9 mouse cellular contexts compared by ENCODE assay signal in the genomic region with DNA sequence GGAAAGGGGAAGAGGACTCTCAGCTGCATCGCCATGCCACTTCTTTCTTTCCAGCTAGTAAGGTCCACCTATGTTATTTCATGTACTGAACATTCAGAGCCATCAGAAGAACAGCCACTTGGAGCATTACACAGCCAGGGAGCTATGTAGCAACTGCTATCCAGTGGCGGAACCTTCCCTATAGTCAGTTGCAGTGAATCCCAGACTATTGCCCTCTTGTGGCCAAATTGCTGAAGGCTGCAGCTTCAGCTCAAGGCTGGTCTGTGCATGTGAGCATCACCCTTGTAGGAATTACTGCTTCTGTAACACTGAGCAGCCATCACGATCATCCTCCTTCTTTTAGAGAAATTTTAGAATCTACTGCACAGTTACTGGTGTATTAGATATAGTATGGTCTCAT.
DNase-seq lines count a peak whose midpoint lies in the region; ATAC-seq lines count a peak whose summit lies in the region.
"Had no signal": no experiment of that assay in that cellular context is flagged by ENCODE, and none has a peak within 500 bp of the region (broad histone marks: within the 10 kb centered on the region; RNA-seq: fewer than 3 reads in every experiment).

No protein-coding gene starts in this region.

- H3K27ac ChIP-seq in hindbrain, embryonic 16.5 days (ENCODE audit: low read depth, low read length): no peak overlapping the region
- no peak overlapping the region for H3K27ac ChIP-seq in midbrain, embryonic 11.5 days (ENCODE audit: low read depth, low read length)
- H3K27ac ChIP-seq: limb, embryonic 12.5 days had no signal

- no peak overlapping the region for H3K9ac ChIP-seq in hindbrain, embryonic 16.5 days (ENCODE audit: low read depth, low read length)
- no peak overlapping the region for H3K9ac ChIP-seq in midbrain, embryonic 11.5 days (ENCODE audit: low read length)
- H3K9ac ChIP-seq: limb, embryonic 12.5 days had no signal

- peak; percentile 55; the same call in 1 of the 2 replicates for ATAC-seq in hindbrain, embryonic 16.5 days
- ATAC-seq in midbrain, embryonic 11.5 days (ENCODE audit: low FRiP score): peak; percentile 73; the same call in 1 of the 2 replicates

- 78% methylated on average over 3 of the region's 3 CpGs for WGBS in hindbrain, embryonic 16.5 days
- WGBS in midbrain, embryonic 11.5 days: 83% methylated on average over 3 of the region's 3 CpGs

- no peaks in the 10 kb centered on the region for H3K9me3 ChIP-seq in hindbrain, embryonic 16.5 days (ENCODE audit: control insufficient read depth, low read length)
- H3K9me3 ChIP-seq in midbrain, embryonic 11.5 days (ENCODE audit: control insufficient read depth, low read length): no peaks in the 10 kb centered on the region
- H3K9me3 ChIP-seq: limb, embryonic 12.5 days had no signal

- no peaks in the 10 kb centered on the region; the same call in none of the 2 replicates for H3K4me1 ChIP-seq in hindbrain, embryonic 16.5 days (ENCODE audit: control insufficient read depth, insufficient read depth, low read depth, low read length)
- H3K4me1 ChIP-seq in midbrain, embryonic 11.5 days (ENCODE audit: control insufficient read depth, insufficient read depth, low read length): no peaks in the 10 kb centered on the region
- H3K4me1 ChIP-seq: limb, embryonic 12.5 days had no signal

- DNase-seq in heart, postnatal 10 days: peak; percentile 32 to 46
- no peak for DNase-seq in heart, postnatal 36 days
- peak; percentile 69 for DNase-seq in CD4-positive, CD25-positive, alpha-beta regulatory T cell, adult 2 months (ENCODE audit: low read depth, low spot score)
- peak; percentile 62 for DNase-seq in ZHBTc4 (ENCODE audit: low read depth, low spot score)
- DNase-seq in midbrain, embryonic 11.5 days (ENCODE audit: low spot score, missing footprints): peak; percentile 81
- peak; percentile 66 for DNase-seq in thymus, postnatal 4 days
- no peak for DNase-seq in natural killer cell, adult 2 months (ENCODE audit: low spot score in 2 of 2)

- H3K27me3 ChIP-seq in hindbrain, embryonic 16.5 days (replicated peaks; ENCODE audit: control insufficient read depth, insufficient read depth, low read length): no peaks in the 10 kb centered on the region
- no peaks in the 10 kb centered on the region for H3K27me3 ChIP-seq in midbrain, embryonic 11.5 days (ENCODE audit: control insufficient read depth, insufficient read depth, low read length)
- H3K27me3 ChIP-seq: limb, embryonic 12.5 days had no signal

- H3K4me2 ChIP-seq in hindbrain, embryonic 16.5 days (ENCODE audit: low read length): no peak overlapping the region
- H3K4me2 ChIP-seq in midbrain, embryonic 11.5 days: no peak overlapping the region
- H3K4me2 ChIP-seq: limb, embryonic 12.5 days had no signal

- intact Hi-C loops in heart, postnatal 10 days (cut with DNase I): loop anchor here (10.0 kb wide), 1 partner anchor 185 kb away; no protein-coding TSS in a partner anchor
- intact Hi-C loops in heart, postnatal 36 days (cut with DNase I): no loop called here

- H3K4me3 ChIP-seq in hindbrain, embryonic 16.5 days (ENCODE audit: low read length): no peak overlapping the region
- no peak overlapping the region for H3K4me3 ChIP-seq in midbrain, embryonic 11.5 days (ENCODE audit: low read depth, low read length)
- H3K4me3 ChIP-seq: limb, embryonic 12.5 days had no signal

- H3K36me3 ChIP-seq in hindbrain, embryonic 16.5 days (ENCODE audit: control insufficient read depth, insufficient read depth, low read length): no peaks in the 10 kb centered on the region
- H3K36me3 ChIP-seq in midbrain, embryonic 11.5 days (ENCODE audit: control insufficient read depth, insufficient read depth, low read length): no peaks in the 10 kb centered on the region
- H3K36me3 ChIP-seq: limb, embryonic 12.5 days had no signal

Comparison
In these comparisons a context has a peak if more than half of its experiments do, and no peak if none do; other contexts are left out.
1. DNase-seq: peak in heart, postnatal 10 days (2 of 2), CD4-positive, CD25-positive, alpha-beta regulatory T cell, adult 2 months (single experiment), ZHBTc4 (single experiment), midbrain, embryonic 11.5 days (single experiment) and thymus, postnatal 4 days (single experiment); none in heart, postnatal 36 days (0 of 2) and natural killer cell, adult 2 months (0 of 2).